Mouse (Mus musculus) limb, embryonic 12.5 days (tissue): ENCODE measurements around the gene Nde1. TPM values are rescaled to one million over a fixed set of nuclear protein-coding genes. Genes with fewer than 3 reads are reported as not detected.
A peak's percentile ranks its signal among the peaks of the same experiment; 100 is the strongest.
"Not testable (repeated sequence)": the region's sequence is repeated elsewhere in the genome, so short reads cannot be mapped to it uniquely, and the experiment has no call there.

Experiments
- ATAC-seq: fragments of 200-750 bp; cut with Nextera tagmentation; 2 replicates; pipeline ENCODE4 v1.8.0; 2017; ENCODE audit warnings: low read depth, moderate TSS enrichment; ENCODE audit not compliant: insufficient number of reproducible peaks, insufficient read depth, low FRiP score, low TSS enrichment
- H3K27ac ChIP-seq: fragments of 300-500 bp; sonication (generic); 2 replicates; pipeline ENCODE4 v1.5.1; 2016; ENCODE audit warnings: mild to moderate bottlenecking, moderate library complexity
- H3K27me3 ChIP-seq: fragments of 300-500 bp; sonication (generic); 2 replicates; pipeline ENCODE4 v1.6.1; 2016; ENCODE audit warnings: mild to moderate bottlenecking, moderate library complexity
- H3K36me3 ChIP-seq: fragments of 300-500 bp; sonication (generic); 2 replicates; pipeline ENCODE4 v1.6.1; 2016; ENCODE audit warnings: mild to moderate bottlenecking, moderate library complexity
- H3K4me1 ChIP-seq: fragments of 300-500 bp; sonication (generic); replicated peaks from 2 replicates; pipeline ENCODE4 v1.6.1; 2016
- H3K4me2 ChIP-seq: fragments of 300-500 bp; sonication (generic); 2 replicates; pipeline ENCODE4 v1.6.1; 2016; ENCODE audit warnings: mild to moderate bottlenecking, moderate library complexity
- H3K4me3 ChIP-seq: fragments of 300-500 bp; sonication (generic); replicated peaks from 2 replicates; pipeline ENCODE4 v1.5.1; 2016; ENCODE audit warnings: mild to moderate bottlenecking
- H3K9ac ChIP-seq: fragments of 300-500 bp; sonication (generic); replicated peaks from 2 replicates; pipeline ENCODE4 v1.6.1; 2016; ENCODE audit warnings: mild to moderate bottlenecking, moderate library complexity
- H3K9me3 ChIP-seq: fragments of 300-500 bp; sonication (generic); 2 replicates; pipeline ENCODE4 v1.6.1; 2016; ENCODE audit warnings: mild to moderate bottlenecking, moderate library complexity
- WGBS: fragments of 180-500 bp; shearing (Covaris S2); methylation state at CpG from one replicate; pipeline ENCODE4 v1.1.7; 2016; 5-methylcytosine and 5-hydroxymethylcytosine counted together
- polyA plus RNA-seq: library from polyadenylated mRNA; unstranded; fragments of >200 nt; fragmentation: Nextera tagmentation; extraction: Ambion mirVana; gene quantifications from 2 replicates; pipeline ENCODE4 v1.2.1, GENCODE M21; 2016

The Nde1 gene
- polyA plus RNA-seq, 1 experiment from 2014 or later: 147 TPM

DNA sequence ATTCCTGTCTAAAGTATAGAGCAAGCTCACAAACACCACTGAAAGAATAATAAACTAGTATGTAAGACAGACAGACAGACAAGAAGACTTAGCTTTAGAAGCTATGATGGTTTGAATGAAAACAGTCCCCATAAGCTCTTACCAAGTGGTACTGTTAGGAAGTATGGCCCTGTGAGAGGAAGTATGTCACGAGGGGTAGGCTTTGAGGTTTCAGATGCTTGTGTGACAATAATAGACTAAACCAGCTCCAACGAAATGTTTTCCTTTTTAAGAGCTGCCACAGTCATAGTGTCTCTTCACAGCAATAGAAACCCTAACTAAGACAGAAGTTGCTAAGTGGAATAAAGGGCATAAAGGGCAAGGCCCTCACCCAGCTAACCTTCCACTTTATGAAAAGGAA, 28.1 kb upstream of the Nde1 start:
- no peak for ATAC-seq
- H3K9ac ChIP-seq: no peak overlapping the region
- no peaks in the 10 kb centered on the region for H3K27me3 ChIP-seq
- H3K4me3 ChIP-seq: no peak overlapping the region
- H3K36me3 ChIP-seq: peaks cover 97% of the 10 kb centered on the region
- no peak overlapping the region for H3K4me2 ChIP-seq
- H3K27ac ChIP-seq: no peak overlapping the region
- no peaks in the 10 kb centered on the region for H3K9me3 ChIP-seq
- WGBS: 92% methylated on average over 2 of the region's 2 CpGs
- no peaks in the 10 kb centered on the region for H3K4me1 ChIP-seq

DNA sequence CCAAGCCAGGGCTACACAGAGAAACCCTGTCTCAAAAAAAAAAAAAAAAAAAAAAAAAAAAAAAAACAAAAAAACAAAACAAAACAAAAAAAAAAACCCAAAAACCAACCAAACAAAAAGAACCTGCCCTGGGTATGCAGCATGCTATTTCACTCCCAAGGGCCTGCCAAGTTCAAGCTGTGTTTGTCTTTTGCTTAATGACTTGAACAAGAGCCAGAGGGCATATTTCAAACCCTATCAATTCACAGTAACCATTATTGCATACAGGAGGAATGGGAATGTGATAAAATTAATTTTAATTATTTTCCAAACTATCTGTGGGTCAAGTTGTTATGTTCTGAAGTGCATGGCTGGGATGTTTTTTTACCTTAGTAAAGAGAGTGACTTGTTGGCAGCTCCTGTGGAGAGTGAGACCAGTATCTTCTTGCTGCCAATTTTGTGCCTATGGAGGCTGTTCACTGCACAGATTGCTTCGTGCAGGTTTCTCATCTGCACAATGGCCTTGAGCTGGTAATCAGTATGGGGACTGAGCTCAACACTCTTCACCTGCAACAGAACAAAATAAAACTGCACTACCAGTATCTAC, 25.0 kb upstream of the Nde1 start:
- Histone ChIP-seq H3K4me3 (no peak overlapping the region), H3K36me3 (peaks cover 96% of the 10 kb centered on the region), H3K27ac (no peak overlapping the region), H3K27me3 (no peaks in the 10 kb centered on the region), H3K4me2 (no peak overlapping the region), H3K4me1 (no peaks in the 10 kb centered on the region), H3K9ac (no peak overlapping the region), H3K9me3 (no peaks in the 10 kb centered on the region)
- no peak for ATAC-seq
- 97% methylated on average over 1 of the region's 1 CpGs for WGBS

DNA sequence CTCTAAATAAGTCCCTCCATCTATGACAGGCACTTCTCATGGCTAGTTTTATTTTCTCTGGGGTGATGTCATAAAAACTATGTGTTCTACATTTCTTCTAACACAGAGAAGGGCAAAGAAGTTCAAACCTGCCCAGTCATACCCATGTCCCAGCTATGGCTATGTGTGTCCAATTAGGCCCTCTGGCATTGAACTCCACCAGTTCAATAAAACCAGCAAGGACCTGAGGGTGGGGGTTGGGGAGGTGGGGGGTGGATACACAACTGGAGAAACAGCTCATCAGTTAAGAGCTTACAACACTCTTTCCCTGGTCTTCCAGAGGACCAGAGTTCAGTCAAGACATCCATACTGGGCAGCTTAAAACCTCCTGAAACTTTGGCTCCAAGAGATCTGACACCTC, 24.0 kb upstream of the Nde1 start:
- ATAC-seq: no peak
- no peaks in the 10 kb centered on the region for H3K27me3 ChIP-seq
- no peaks in the 10 kb centered on the region for H3K9me3 ChIP-seq
- no peak overlapping the region for H3K4me2 ChIP-seq
- H3K9ac ChIP-seq: no peak overlapping the region
- no peaks in the 10 kb centered on the region for H3K4me1 ChIP-seq
- no peak overlapping the region for H3K27ac ChIP-seq
- peaks cover 95% of the 10 kb centered on the region for H3K36me3 ChIP-seq
- no peak overlapping the region for H3K4me3 ChIP-seq

DNA sequence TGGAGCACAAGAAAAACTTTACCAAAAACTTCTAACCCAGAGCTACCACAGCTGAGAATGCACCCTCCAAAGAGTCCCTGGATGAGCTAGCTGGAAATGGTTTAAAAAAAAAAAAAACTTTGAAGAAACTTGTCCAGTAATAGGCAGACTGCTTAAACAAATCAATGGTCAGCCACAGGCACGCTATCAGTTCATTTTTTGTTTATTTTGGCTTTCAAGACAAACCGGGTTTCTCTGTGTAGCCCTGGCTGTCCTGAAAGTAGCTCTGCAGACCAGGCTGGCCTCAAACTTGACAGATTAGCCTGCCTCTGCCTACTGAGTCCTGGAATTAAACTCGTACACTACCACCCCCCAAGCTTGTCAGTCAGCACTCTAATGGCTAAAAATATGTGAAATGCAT, 19.8 kb upstream of the Nde1 start:
- H3K27ac ChIP-seq: no peak overlapping the region
- H3K9ac ChIP-seq: no peak overlapping the region
- H3K4me3 ChIP-seq: no peak overlapping the region
- H3K4me2 ChIP-seq: no peak overlapping the region
- H3K27me3 ChIP-seq: no peaks in the 10 kb centered on the region
- 91% methylated on average over 3 of the region's 3 CpGs for WGBS
- peaks cover 91% of the 10 kb centered on the region for H3K36me3 ChIP-seq
- no peaks in the 10 kb centered on the region for H3K9me3 ChIP-seq
- no peaks in the 10 kb centered on the region for H3K4me1 ChIP-seq
- ATAC-seq: no peak

DNA sequence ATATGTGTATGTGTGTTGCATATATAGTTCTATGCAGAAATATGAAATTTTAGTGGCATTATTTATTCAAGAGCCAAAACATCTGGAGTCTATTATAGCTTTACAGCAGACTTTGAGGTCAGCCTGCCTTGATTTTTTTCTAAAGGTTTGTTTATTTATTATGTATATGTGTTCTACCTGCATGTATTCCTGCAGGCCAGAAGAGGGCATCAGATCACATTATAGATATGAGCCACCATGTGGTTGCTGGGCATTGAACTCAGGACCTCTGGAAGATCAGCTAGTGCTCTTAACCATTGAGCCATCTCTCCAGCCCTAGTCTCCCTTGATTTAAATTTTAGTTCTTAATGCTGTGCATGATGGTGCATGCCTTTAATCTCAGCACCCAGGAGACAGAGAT, 15.4 kb upstream of the Nde1 start:
- Histone ChIP-seq H3K36me3 (peaks cover 88% of the 10 kb centered on the region), H3K9me3 (no peaks in the 10 kb centered on the region), H3K4me2 (no peak overlapping the region), H3K9ac (no peak overlapping the region), H3K4me1 (no peaks in the 10 kb centered on the region), H3K4me3 (no peak overlapping the region), H3K27ac (no peak overlapping the region), H3K27me3 (no peaks in the 10 kb centered on the region)
- no peak for ATAC-seq

DNA sequence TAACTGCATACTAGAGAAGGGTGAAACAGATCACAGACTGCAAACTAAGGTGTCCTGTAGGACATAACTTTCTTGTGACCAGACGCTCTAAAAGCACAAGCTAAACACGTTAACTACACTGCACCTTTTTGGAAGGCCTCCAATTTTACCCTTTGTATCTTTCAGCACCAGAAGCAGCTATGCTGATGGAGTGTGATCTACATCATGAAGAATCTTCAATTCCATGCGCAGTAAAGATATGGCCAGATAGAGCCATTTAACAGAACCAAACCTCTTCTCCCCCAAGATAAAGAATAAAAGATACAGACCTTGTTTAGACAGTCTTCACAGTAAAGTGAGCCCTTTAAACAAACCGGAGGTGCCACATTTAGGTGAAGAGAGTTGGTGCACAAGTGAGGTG, 11.4 kb upstream of the Nde1 start:
- Histone ChIP-seq H3K4me3 (no peak overlapping the region), H3K9me3 (no peaks in the 10 kb centered on the region), H3K36me3 (peaks cover 61% of the 10 kb centered on the region), H3K4me2 (no peak overlapping the region), H3K27me3 (no peaks in the 10 kb centered on the region), H3K9ac (no peak overlapping the region), H3K4me1 (no peaks in the 10 kb centered on the region), H3K27ac (no peak overlapping the region)
- 92% methylated on average over 4 of the region's 4 CpGs for whole genome bisulfite sequencing
- no peak for ATAC-seq

DNA sequence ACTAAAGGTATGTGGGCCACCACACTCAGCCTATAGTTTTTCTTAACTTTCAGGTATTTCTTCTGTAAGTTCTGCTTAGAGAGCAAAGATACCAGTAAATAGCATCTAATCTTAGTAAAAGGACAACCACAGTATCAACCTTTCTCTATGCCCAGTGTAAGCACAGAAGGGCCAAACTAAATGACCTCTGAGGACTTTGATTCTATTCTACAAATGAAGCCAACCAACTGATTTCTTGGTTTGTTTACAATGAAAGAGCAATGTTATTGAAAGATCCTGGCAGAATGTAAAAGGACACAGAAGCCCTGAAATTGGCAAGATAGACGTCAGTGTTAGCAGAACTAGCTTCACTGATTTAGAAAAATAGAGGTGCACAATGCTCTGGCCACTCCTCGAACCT, 7.4 kb upstream of the Nde1 start:
- not testable (repeated sequence) for H3K4me1 ChIP-seq, H3K27me3 ChIP-seq, H3K4me2 ChIP-seq, H3K9me3 ChIP-seq, H3K4me3 ChIP-seq, H3K27ac ChIP-seq, H3K9ac ChIP-seq, ATAC-seq
- peaks cover 31% of the 10 kb centered on the region for H3K36me3 ChIP-seq
- 81% methylated on average over 1 of the region's 2 CpGs for WGBS

DNA sequence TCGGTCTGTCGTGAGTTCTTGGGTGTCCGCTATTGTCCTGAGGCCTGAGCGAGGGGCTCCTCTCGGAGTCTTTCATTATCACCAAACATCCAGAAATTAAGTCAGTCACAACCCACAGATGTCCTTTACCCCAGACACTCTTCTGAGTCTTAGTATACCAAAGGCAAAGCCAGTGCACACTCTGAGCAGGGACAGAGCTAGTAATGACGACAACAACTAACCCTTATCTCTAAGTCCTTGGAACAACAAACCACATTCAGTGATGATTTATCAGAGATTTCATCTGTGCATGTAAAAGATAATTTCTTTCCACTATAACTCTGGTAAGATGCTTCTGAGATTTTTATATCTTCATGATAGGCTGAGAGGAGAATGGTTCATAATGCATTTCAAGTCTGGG, 6.8 kb upstream of the Nde1 start:
- Histone ChIP-seq H3K4me2 (no peak overlapping the region), H3K9ac (no peak overlapping the region), H3K4me1 (peaks cover 9% of the 10 kb centered on the region), H3K27ac (no peak overlapping the region), H3K36me3 (peaks cover 24% of the 10 kb centered on the region), H3K4me3 (no peak overlapping the region), H3K9me3 (no peaks in the 10 kb centered on the region), H3K27me3 (no peaks in the 10 kb centered on the region)
- no peak for ATAC-seq
- WGBS: 89% methylated on average over 6 of the region's 6 CpGs

DNA sequence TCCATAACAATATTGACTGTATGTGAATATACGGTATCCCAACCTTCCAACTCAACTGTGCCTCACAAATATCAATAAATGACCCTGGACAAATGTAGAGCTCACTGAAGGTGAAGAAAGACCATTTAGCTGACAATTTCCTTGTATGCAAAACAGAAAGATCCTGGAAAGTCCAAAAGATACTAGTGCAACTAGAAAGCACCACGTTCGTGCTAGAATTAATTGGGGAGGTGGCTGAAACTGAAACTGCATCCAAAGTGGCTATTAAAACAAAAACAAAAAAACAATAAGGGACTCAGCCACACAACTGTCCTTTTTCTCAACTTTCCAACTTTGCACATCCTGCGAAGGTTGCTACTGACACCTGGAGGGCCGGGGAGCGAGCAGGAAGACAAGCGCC, 4.5 kb upstream of the Nde1 start:
- H3K4me1 ChIP-seq: peaks cover 9% of the 10 kb centered on the region
- peak overlapping the region; percentile 74 for H3K4me3 ChIP-seq
- H3K27ac ChIP-seq: peak overlapping the region; percentile 78
- no peaks in the 10 kb centered on the region for H3K27me3 ChIP-seq
- peaks cover 4% of the 10 kb centered on the region; the same call in 1 of the 2 replicates for H3K36me3 ChIP-seq
- H3K4me2 ChIP-seq: peak overlapping the region; percentile 72
- 7% methylated on average over 7 of the region's 7 CpGs for WGBS
- no peak for ATAC-seq
- no peaks in the 10 kb centered on the region for H3K9me3 ChIP-seq
- H3K9ac ChIP-seq: peak overlapping the region; percentile 75

DNA sequence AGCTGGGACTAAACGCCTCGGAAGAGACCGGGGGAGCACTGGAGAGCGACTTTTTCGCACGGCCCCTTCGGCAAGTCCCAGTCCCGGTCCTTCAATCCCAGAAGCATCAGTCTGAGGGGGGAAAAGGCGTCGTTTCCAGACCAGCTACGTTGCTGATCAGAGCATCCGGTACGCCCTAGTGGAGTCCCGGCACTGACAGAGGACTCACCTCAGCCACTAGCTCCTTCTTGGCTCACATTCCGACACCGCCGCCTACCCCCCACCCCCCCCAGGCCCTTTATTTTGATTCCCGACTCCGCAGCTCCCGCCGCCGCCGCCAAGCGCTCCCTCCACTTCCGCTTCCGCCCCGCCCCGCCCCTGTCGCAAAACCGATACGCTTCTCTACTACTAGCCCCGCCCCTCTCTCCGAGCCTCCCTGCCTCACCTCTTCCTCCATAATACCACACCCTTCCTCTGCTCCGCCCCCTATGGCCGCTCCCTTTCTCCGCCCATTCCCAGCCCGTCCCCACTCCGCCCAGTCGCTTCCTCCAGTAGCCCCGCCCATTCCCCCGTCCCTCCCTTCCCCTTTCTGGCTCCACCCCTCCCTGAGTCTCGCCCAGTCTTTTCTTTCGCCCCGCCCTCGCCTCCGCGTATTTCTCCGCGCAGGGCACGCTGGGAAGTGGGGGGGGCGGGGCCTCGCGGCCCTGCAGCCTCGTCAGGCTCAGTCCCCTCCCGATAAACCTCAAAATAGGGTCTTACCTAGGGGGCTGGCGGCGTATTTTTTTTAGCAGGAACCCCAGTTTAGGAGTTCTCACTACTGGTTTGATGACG, 3.9 kb upstream of the Nde1 start:
- WGBS: 1% methylated on average over 57 of the region's 58 CpGs

DNA sequence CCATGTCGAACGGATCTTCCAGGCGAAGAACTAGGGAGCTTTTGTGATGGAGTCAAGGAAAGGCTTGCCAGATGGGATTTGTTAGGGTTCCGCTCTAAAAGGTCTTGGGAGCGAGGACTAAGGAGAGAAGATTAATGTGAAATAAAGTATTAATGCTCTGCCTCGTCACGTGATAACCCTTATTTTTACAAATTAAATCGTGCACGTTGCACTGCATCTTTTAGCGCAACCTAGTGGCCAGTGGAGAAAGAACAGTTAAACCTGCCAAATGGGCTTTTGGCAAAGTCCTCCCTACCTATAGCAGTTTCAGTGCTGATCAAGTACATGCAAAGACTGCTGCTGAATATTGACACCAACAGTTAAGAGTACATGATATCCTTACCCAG, 3.3 kb upstream of the Nde1 start:
- H3K27me3 ChIP-seq: no peaks in the 10 kb centered on the region
- peak overlapping the region; percentile 74 for H3K4me3 ChIP-seq
- no peaks in the 10 kb centered on the region for H3K9me3 ChIP-seq
- peak overlapping the region; percentile 67 for H3K9ac ChIP-seq
- H3K36me3 ChIP-seq: no peaks in the 10 kb centered on the region
- peak overlapping the region; percentile 72 for H3K4me2 ChIP-seq
- peak overlapping the region; percentile 97 for H3K27ac ChIP-seq
- WGBS: under 1% methylated on average over 10 of the region's 10 CpGs
- no peak for ATAC-seq
- H3K4me1 ChIP-seq: peaks cover 19% of the 10 kb centered on the region

More for the DNA sequence above, 3.9 kb upstream of the Nde1 start:
- Histone ChIP-seq H3K27ac (peak overlapping the region; percentile 97), H3K36me3 (no peaks in the 10 kb centered on the region), H3K4me3 (peak overlapping the region; percentile 74), H3K9me3 (no peaks in the 10 kb centered on the region), H3K9ac (peak overlapping the region; percentile 75), H3K27me3 (no peaks in the 10 kb centered on the region), H3K4me1 (peaks cover 13% of the 10 kb centered on the region), H3K4me2 (peak overlapping the region; percentile 72)
- peak; percentile 94 for ATAC-seq

DNA sequence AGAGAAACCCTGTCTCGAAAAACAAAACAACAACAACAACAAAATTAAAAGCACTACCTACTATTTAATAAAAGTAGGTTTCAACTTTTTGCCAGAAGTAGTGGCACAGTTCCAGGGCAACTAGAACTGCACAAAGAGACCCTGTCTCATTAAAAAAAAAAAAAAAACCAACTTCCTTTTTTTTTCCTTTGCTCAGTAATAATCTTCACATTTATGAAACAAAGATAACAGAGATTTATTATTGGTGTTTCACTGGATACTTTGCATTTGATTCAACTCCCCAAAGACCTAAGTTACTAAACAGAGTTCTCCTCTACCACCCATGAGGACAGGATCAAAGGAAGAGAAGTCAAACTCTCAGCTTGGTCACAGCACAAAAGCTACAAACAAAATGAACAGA, 2.1 kb upstream of the Nde1 start:
- no peak overlapping the region for H3K4me3 ChIP-seq
- H3K36me3 ChIP-seq: no peaks in the 10 kb centered on the region; the same call in 1 of the 2 replicates
- no peak overlapping the region for H3K4me2 ChIP-seq
- no peak for ATAC-seq
- H3K27me3 ChIP-seq: no peaks in the 10 kb centered on the region
- WGBS: 93% methylated on average over 1 of the region's 1 CpGs
- H3K4me1 ChIP-seq: peaks cover 31% of the 10 kb centered on the region
- no peak overlapping the region for H3K27ac ChIP-seq
- no peak overlapping the region for H3K9ac ChIP-seq
- no peaks in the 10 kb centered on the region for H3K9me3 ChIP-seq
